Mouse (Mus musculus): ENCODE data around the gene Col11a2.
A peak's percentile ranks its signal among the peaks of the same experiment; 100 is the strongest.

The Col11a2 gene

DNA sequence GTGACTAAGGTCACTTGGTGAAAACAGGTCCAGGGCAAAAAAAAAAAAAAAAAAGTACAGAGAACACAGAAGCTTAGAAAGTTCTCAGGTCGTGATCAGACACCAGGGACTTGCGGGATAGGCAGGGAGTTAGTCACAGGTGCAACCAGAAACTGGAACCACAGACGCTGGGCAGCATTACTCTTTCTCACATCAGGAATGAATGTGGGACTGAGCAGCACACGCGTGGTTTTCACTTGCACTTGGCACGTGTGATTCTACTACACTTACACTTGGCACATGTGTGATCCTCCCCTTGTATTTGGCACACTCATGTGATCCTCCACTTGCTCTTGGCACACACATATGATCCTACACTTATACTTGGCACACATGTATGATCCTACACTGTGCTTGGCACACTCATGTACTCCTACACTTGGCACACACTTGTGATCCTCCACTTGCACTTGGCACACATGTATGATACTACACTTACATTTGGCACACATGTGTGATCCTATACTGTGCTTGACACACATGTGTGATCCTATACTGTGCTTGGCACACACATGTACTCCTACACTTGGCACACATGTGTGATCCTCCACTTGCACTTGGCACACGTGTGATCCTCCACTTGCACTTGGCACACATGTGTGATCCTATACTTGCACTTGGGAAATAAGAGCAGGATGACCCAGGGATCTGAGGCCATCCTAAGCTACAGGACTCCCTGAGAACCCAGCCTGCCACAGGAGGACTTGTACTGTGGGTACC is 68.1 kb downstream of the Col11a2 start:
- no peak for DNase-seq

DNA sequence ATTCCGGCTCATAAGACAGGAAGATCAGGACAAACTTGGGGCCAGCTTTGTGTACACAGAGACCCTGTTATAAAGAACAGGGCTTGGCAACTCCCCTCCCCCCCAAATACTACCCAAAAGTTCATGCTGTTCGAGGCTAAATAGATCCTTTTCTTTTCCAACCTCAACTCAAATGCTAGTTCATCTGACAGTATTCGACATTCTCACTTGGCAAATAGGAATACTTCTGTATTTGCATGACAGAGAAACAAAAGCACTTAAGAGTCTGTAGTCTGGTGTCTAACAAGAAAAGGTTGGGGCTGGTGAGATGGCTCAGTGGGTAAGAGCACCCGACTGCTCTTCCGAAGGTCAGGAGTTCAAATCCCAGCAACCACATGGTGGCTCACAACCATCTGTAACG is 69.2 kb downstream of the Col11a2 start:
- no peak for DNase-seq

DNA sequence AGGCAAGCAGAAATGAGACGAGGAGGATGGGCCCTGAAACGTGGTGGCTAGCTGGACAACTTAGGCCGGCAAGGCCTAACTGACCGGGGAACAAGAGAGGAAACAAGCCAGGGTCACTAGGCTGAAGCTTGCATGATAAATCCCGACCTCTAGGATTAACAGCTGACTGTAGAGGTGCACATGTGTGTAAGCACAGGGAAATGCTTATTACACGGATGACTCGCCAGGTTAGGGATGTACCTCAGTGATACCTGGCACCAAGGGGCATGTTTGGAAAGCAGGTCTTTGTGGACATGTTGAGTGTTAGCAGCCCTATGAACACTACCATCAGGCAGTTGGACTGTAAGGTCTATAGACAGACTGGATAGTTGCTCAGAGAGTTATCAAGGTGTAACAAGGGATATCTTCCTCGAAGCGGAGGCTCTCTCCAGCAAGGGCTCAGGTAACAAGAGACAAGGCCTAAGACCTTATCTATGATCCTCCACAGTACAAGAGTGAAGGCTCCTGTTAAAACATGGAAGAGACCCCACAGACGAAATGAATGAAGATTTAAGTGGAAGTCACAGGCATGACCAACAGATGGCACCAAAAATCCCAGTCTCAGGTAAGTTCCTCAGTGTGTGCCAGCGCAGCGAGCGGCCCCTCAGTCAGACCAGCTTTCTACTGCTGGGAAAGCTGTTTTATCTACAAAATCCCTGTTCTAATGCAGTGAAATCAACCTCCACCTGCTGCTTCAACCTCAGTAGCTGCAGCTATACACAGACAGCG is 70.0 kb downstream of the Col11a2 start:
- DNase-seq, result peak in 1 of 2 experiments; percentile 55

DNA sequence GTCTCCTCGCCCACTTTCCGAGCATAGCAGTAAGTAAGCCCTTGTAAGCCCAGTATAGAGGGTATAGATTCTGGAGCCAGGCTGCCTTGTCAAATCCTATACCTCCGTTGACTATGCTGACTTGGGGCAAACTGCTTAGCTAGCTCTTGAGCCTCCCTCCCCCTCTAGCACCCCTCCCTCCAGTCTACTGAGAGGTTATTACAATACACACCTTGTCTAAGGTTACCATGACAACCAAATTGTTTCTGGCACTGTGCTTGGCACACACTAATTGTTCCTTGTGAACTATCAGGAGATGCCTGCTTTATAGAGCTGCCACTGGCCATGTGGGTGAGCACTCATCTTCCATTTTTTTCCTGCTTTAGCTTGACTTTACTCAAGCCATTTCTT is 70.6 kb downstream of the Col11a2 start:
- no peak for DNase-seq

DNA sequence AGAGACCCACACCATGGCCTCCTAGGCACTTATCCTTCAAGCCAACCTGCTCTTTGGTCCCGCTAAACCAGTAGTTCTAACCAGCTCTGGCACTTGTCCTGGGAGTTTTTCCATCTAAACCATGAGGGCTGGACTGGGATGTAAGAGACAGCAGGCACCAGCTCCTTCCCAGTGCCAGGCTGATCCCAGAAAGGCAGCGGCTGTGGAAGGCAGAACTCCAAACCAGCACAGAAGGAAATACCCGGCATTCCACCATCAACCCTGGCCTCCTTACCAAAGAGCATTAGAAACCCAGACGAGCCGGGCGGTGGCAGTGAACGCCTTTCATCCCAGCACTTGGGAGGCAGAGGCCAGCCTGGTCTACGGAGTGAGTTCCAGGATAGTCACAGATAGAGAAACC is 71.1 kb downstream of the Col11a2 start:
- no peak for DNase-seq

DNA sequence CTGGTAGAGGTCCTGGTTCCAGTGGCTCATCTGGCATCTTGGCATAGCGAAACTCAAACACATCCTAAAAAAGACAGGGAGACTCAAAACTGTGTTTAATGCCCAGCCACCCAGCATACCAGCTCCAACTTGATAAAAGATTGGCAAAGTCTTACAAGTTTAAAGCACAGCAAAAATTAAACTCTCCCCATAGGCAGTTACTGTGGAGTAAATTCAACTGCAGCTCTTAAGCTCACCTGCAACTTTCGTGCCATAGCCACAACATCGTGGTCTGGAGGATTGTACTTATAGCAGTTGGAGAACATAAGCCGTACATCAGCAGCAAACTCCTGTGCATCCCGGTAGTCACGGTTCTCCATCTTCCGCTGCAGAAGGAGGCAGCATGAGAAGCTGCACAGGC is 74.9 kb downstream of the Col11a2 start:
- no peak for DNase-seq

Measured in kidney, postnatal 36 days (tissue).